Mouse (Mus musculus) midbrain, postnatal 0 days (tissue): ENCODE measurements around the gene Orm2. TPM values are rescaled to one million over a fixed set of nuclear protein-coding genes. Genes with fewer than 3 reads are reported as not detected.

ENCODE experiments used
- ATAC-seq: fragments of 200-750 bp; cut with Nextera tagmentation; 2 replicates; pipeline ENCODE4 v1.8.0; 2017; ENCODE audit warnings: moderate number of reproducible peaks, mild to moderate bottlenecking, moderate TSS enrichment, moderate library complexity; ENCODE audit not compliant: low FRiP score
- DNase-seq: peaks from one replicate; pipeline ENCODE4 v3.0.0-alpha.2; 2015; ENCODE audit warnings: low spot score
- H3K27ac ChIP-seq: fragments of 300-500 bp; sonication (generic); 2 replicates; pipeline ENCODE4 v1.5.1; 2014; ENCODE audit warnings: low read depth, mild to moderate bottlenecking, low read length, mixed read lengths
- H3K27me3 ChIP-seq: fragments of 300-500 bp; sonication (generic); 2 replicates; pipeline ENCODE4 v1.6.1; 2014; ENCODE audit warnings: low read length, control low read depth, mixed read lengths; ENCODE audit not compliant: insufficient read depth
- H3K36me3 ChIP-seq: fragments of 300-500 bp; sonication (generic); 2 replicates; pipeline ENCODE4 v1.6.1; 2014; ENCODE audit warnings: low read length, control low read depth, mixed read lengths; ENCODE audit not compliant: insufficient read depth
- H3K4me1 ChIP-seq: fragments of 300-500 bp; sonication (generic); 2 replicates; pipeline ENCODE4 v1.6.1; 2014; ENCODE audit warnings: mild to moderate bottlenecking, control low read depth, antibody characterized with exemption, low read length, mixed read lengths; ENCODE audit not compliant: insufficient read depth
- H3K4me2 ChIP-seq: fragments of 300-500 bp; sonication (generic); 2 replicates; pipeline ENCODE4 v1.6.1; 2014; ENCODE audit warnings: low read depth, mild to moderate bottlenecking, low read length, mixed read lengths; ENCODE audit not compliant: poor library complexity, severe bottlenecking
- H3K4me3 ChIP-seq: fragments of 300-500 bp; sonication (generic); 2 replicates; pipeline ENCODE4 v1.5.1; 2014; ENCODE audit warnings: low read depth, mild to moderate bottlenecking, low read length, moderate library complexity
- H3K9ac ChIP-seq: fragments of 300-500 bp; sonication (generic); replicated peaks from 2 replicates; pipeline ENCODE4 v1.6.1; 2014; ENCODE audit warnings: mild to moderate bottlenecking, low read length, moderate library complexity, mixed read lengths; ENCODE audit not compliant: poor library complexity, severe bottlenecking
- H3K9me3 ChIP-seq: fragments of 300-500 bp; sonication (generic); 2 replicates; pipeline ENCODE4 v1.6.1; 2016; ENCODE audit warnings: low read length, control low read depth
- CTCF ChIP-seq: IDR thresholded peaks from 2 replicates; pipeline ENCODE4 v1.5.1; 2016; ENCODE audit warnings: antibody characterized with exemption, mild to moderate bottlenecking
- WGBS: fragments of 180-500 bp; shearing (Covaris S2); extraction: QIAGEN DNeasy Blood & Tissue Kit; methylation state at CpG from one replicate; pipeline ENCODE4 v1.1.7; 2014; 5-methylcytosine and 5-hydroxymethylcytosine counted together
- polyA plus RNA-seq: library from polyadenylated mRNA; unstranded; fragments of >200 nt; fragmentation: Nextera tagmentation; extraction: Ambion mirVana; gene quantifications from 2 replicates; pipeline ENCODE4 v1.2.1, GENCODE M21; 2015
- total RNA-seq: library from RNA; depleted of rRNA; stranded (reverse); fragments of >200 nt; gene quantifications from 2 replicates; pipeline ENCODE4 v1.2.3, GENCODE M21; 2014

Orm2 gene
- total and polyA plus RNA-seq, 2 experiments from 2014 or later, result not detected

- Histone ChIP-seq H3K4me2 (no peak overlapping the region), H3K4me3 (no peak overlapping the region), H3K27me3 (no peaks in the 10 kb centered on the region), H3K9ac (no peak overlapping the region), H3K27ac (no peak overlapping the region), H3K36me3 (no peaks in the 10 kb centered on the region), H3K9me3 (no peaks in the 10 kb centered on the region), H3K4me1 (no peaks in the 10 kb centered on the region)
- 91% methylated on average over 18 of the region's 18 CpGs for WGBS
- no peak for ATAC-seq
- DNase-seq, result no peak
- TF ChIP-seq CTCF, result no peak
Observed at GRCm38 (mm10) chr4:63400541-63401306, 38.5 kb downstream of the Orm2 start.

- ATAC-seq (no peak), DNase-seq (no peak)
- H3K36me3 ChIP-seq, result no peaks in the 10 kb centered on the region
- WGBS, result 84% methylated on average over 6 of the region's 6 CpGs
- H3K4me1 ChIP-seq, result no peaks in the 10 kb centered on the region
- no peak overlapping the region for H3K27ac ChIP-seq
- H3K4me3 ChIP-seq, result no peak overlapping the region
- no peak overlapping the region for H3K4me2 ChIP-seq
- no peaks in the 10 kb centered on the region for H3K27me3 ChIP-seq
- no peak for TF ChIP-seq CTCF
- no peaks in the 10 kb centered on the region for H3K9me3 ChIP-seq
- H3K9ac ChIP-seq, result no peak overlapping the region
Observed at GRCm38 (mm10) chr4:63401620-63402019, 39.4 kb downstream of the Orm2 start.

- Histone ChIP-seq H3K4me2 (0 out of 2 replicates have a peak overlapping the region, but pooled peaks have one; percentile 21), H3K4me3 (no peak overlapping the region), H3K9ac (no peak overlapping the region), H3K27ac (no peak overlapping the region), H3K27me3 (no peaks in the 10 kb centered on the region), H3K36me3 (no peaks in the 10 kb centered on the region), H3K9me3 (no peaks in the 10 kb centered on the region), H3K4me1 (no peaks in the 10 kb centered on the region)
- ATAC-seq, result no peak
- WGBS, result 92% methylated on average over 10 of the region's 10 CpGs
- no peak for DNase-seq
- no peak for TF ChIP-seq CTCF
Observed at GRCm38 (mm10) chr4:63402056-63402455, 39.8 kb downstream of the Orm2 start.

GRCm38 (mm10) chr4:63402558-63402957, 40.3 kb downstream of the Orm2 start:
- ATAC-seq, result no peak
- Histone ChIP-seq H3K36me3 (no peaks in the 10 kb centered on the region), H3K27me3 (no peaks in the 10 kb centered on the region), H3K4me1 (no peaks in the 10 kb centered on the region), H3K27ac (no peak overlapping the region), H3K9ac (no peak overlapping the region), H3K9me3 (no peaks in the 10 kb centered on the region), H3K4me2 (peak overlapping the region; percentile 21; the same call in 1 of the 2 replicates), H3K4me3 (no peak overlapping the region)
- DNase-seq, result no peak
- no peak for TF ChIP-seq CTCF
- WGBS, result 72% methylated on average over 6 of the region's 6 CpGs

GRCm38 (mm10) chr4:63403040-63403959, 41.1 kb downstream of the Orm2 start, which contains the start of gene Akna:
TSS of gene Akna (minus strand) at chr4:63403354.
- Histone ChIP-seq H3K4me3 (no peak within 1 kb of the TSS), H3K36me3 (no peaks in the 10 kb centered on the region), H3K27ac (peak within 1 kb of the TSS; percentile 8; the same call in 1 of the 2 replicates), H3K27me3 (no peaks in the 10 kb centered on the region), H3K4me1 (0 out of 2 replicates have a peak, but pooled peaks cover 4% of the 10 kb centered on the region), H3K9me3 (no peaks in the 10 kb centered on the region), H3K4me2 (peak within 1 kb of the TSS; percentile 21; the same call in 1 of the 2 replicates), H3K9ac (no peak within 1 kb of the TSS)
- TF ChIP-seq CTCF, result no peak
- 21% methylated on average over 17 of the region's 17 CpGs for WGBS
- peak; percentile 71 for ATAC-seq
- DNase-seq, result peak; percentile 91
